Mouse (Mus musculus) cortical plate, adult 2 months (tissue): ENCODE data around the gene Pdcd2.

Experiments
- CTCF ChIP-seq: fragments of 200-500 bp; IDR thresholded peaks from 2 replicates; pipeline ENCODE4 v1.5.1; 2011; ENCODE audit warnings: mild to moderate bottlenecking, control low read depth, low read length; ENCODE audit not compliant: insufficient read depth; ENCODE audit errors: extremely low read depth
- POLR2A ChIP-seq: fragments of 200-500 bp; IDR thresholded peaks from 2 replicates; pipeline ENCODE4 v1.6.1; 2011; ENCODE audit warnings: mild to moderate bottlenecking, low read length, control low read depth; ENCODE audit not compliant: insufficient read depth; ENCODE audit errors: extremely low read depth

DNA sequence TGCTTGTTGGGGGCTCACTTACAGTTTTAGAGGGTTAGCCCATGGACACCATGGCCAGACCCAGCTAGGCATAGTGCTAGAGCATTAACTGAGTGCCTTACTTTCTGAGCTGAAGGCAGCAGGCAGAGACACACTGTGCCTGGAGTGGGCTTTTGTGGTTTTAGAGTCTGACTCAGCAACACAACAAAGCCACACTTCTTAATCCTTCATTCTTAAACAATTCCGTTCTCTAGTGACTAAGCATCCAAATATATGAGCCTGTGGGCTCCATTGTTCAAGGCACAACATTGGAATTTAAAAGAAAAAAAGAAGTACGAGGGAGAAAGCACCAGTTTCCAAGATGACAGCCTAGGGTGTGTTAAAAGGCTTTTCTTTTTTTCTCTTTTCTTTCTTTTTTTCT lies 16.4 kb downstream of the Pdcd2 start:
- TF ChIP-seq CTCF (no peak), POLR2A (no peak)
